Mouse (Mus musculus) midbrain, postnatal 0 days (tissue): ENCODE measurements around the gene Ap1m2. TPM values are rescaled to one million over a fixed set of nuclear protein-coding genes. Genes with fewer than 3 reads are reported as not detected.
A peak's percentile ranks its signal among the peaks of the same experiment; 100 is the strongest.
"Not testable (repeated sequence)": the region's sequence is repeated elsewhere in the genome, so short reads cannot be mapped to it uniquely, and the experiment has no call there.

Source experiments
- ATAC-seq: fragments of 200-750 bp; cut with Nextera tagmentation; 2 replicates; pipeline ENCODE4 v1.8.0; 2017; ENCODE audit warnings: moderate number of reproducible peaks, mild to moderate bottlenecking, moderate TSS enrichment, moderate library complexity; ENCODE audit not compliant: low FRiP score
- DNase-seq: peaks from one replicate; pipeline ENCODE4 v3.0.0-alpha.2; 2015; ENCODE audit warnings: low spot score
- H3K27ac ChIP-seq: fragments of 300-500 bp; sonication (generic); 2 replicates; pipeline ENCODE4 v1.5.1; 2014; ENCODE audit warnings: low read depth, mild to moderate bottlenecking, low read length, mixed read lengths
- H3K27me3 ChIP-seq: fragments of 300-500 bp; sonication (generic); 2 replicates; pipeline ENCODE4 v1.6.1; 2014; ENCODE audit warnings: low read length, control low read depth, mixed read lengths; ENCODE audit not compliant: insufficient read depth
- H3K36me3 ChIP-seq: fragments of 300-500 bp; sonication (generic); 2 replicates; pipeline ENCODE4 v1.6.1; 2014; ENCODE audit warnings: low read length, control low read depth, mixed read lengths; ENCODE audit not compliant: insufficient read depth
- H3K4me1 ChIP-seq: fragments of 300-500 bp; sonication (generic); 2 replicates; pipeline ENCODE4 v1.6.1; 2014; ENCODE audit warnings: mild to moderate bottlenecking, control low read depth, antibody characterized with exemption, low read length, mixed read lengths; ENCODE audit not compliant: insufficient read depth
- H3K4me2 ChIP-seq: fragments of 300-500 bp; sonication (generic); 2 replicates; pipeline ENCODE4 v1.6.1; 2014; ENCODE audit warnings: low read depth, mild to moderate bottlenecking, low read length, mixed read lengths; ENCODE audit not compliant: poor library complexity, severe bottlenecking
- H3K4me3 ChIP-seq: fragments of 300-500 bp; sonication (generic); 2 replicates; pipeline ENCODE4 v1.5.1; 2014; ENCODE audit warnings: low read depth, mild to moderate bottlenecking, low read length, moderate library complexity
- H3K9ac ChIP-seq: fragments of 300-500 bp; sonication (generic); replicated peaks from 2 replicates; pipeline ENCODE4 v1.6.1; 2014; ENCODE audit warnings: mild to moderate bottlenecking, low read length, moderate library complexity, mixed read lengths; ENCODE audit not compliant: poor library complexity, severe bottlenecking
- H3K9me3 ChIP-seq: fragments of 300-500 bp; sonication (generic); 2 replicates; pipeline ENCODE4 v1.6.1; 2016; ENCODE audit warnings: low read length, control low read depth
- CTCF ChIP-seq: IDR thresholded peaks from 2 replicates; pipeline ENCODE4 v1.5.1; 2016; ENCODE audit warnings: antibody characterized with exemption, mild to moderate bottlenecking
- WGBS: fragments of 180-500 bp; shearing (Covaris S2); extraction: QIAGEN DNeasy Blood & Tissue Kit; methylation state at CpG from one replicate; pipeline ENCODE4 v1.1.7; 2014; 5-methylcytosine and 5-hydroxymethylcytosine counted together
- polyA plus RNA-seq: library from polyadenylated mRNA; unstranded; fragments of >200 nt; fragmentation: Nextera tagmentation; extraction: Ambion mirVana; gene quantifications from 2 replicates; pipeline ENCODE4 v1.2.1, GENCODE M21; 2015
- total RNA-seq: library from RNA; depleted of rRNA; stranded (reverse); fragments of >200 nt; gene quantifications from 2 replicates; pipeline ENCODE4 v1.2.3, GENCODE M21; 2014

Ap1m2 gene
- total and polyA plus RNA-seq, 2 experiments from 2014 or later = 3.1 to 3.9 TPM

- 69% methylated on average over 15 of the region's 15 CpGs for WGBS
- H3K27me3 ChIP-seq = no peaks in the 10 kb centered on the region
- no peak overlapping the region for H3K9ac ChIP-seq
- H3K27ac ChIP-seq = no peak overlapping the region
- TF ChIP-seq CTCF = no peak
- DNase-seq = no peak
- no peak overlapping the region for H3K4me3 ChIP-seq
- no peaks in the 10 kb centered on the region for H3K36me3 ChIP-seq
- ATAC-seq = no peak
- no peaks in the 10 kb centered on the region for H3K9me3 ChIP-seq
- no peaks in the 10 kb centered on the region for H3K4me1 ChIP-seq
- H3K4me2 ChIP-seq = no peak overlapping the region
Measured at GRCm38 (mm10) chr9:21309150-21309741, 2.9 kb downstream of the Ap1m2 start.

DNA sequence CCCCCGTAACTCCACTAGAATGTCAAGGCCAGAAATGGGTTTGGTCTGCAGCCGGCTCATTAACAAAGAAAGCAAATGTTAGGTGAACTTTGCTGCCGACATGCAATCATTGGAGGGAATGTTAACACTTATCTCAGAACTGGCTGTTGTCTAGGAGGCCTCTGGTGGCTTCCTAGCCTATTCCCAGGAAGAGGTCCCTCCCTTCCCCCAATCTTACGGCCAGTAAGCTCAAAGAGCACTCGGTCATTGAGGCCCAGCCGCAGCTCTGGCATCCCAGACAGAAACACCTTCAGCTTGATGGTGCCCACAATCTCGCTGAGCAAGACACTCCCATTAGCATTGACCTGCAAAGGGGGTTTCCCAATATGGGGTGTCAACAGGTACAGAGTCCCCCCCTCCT lies 7.1 kb downstream of the Ap1m2 start:
- H3K4me2 ChIP-seq = no peak overlapping the region
- no peak for TF ChIP-seq CTCF
- H3K4me1 ChIP-seq = no peaks in the 10 kb centered on the region
- H3K27me3 ChIP-seq = no peaks in the 10 kb centered on the region
- no peaks in the 10 kb centered on the region for H3K9me3 ChIP-seq
- no peak overlapping the region for H3K27ac ChIP-seq
- 87% methylated on average over 7 of the region's 7 CpGs for WGBS
- H3K9ac ChIP-seq = no peak overlapping the region
- DNase-seq = no peak
- ATAC-seq = no peak
- no peaks in the 10 kb centered on the region for H3K36me3 ChIP-seq
- H3K4me3 ChIP-seq = no peak overlapping the region

DNA sequence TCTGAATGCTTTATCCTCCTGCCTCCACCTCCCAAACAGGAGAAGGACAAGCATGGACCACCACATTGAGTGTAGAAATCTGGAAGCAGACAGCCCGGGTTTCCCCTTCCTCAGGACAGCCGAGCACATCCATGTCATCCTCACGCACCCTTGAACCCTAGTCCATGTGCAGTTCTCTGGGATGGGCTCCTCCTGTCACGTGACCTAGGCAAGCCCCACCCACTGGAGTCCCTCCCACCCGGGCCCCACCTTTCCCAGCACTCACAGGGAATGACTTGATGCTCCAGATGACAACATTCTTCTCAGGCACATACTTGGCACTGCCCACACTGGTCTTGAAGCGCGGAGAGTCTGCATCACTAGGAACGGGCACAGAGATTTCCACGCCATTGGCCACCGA lies 13.1 kb downstream of the Ap1m2 start:
- no peaks in the 10 kb centered on the region for H3K4me1 ChIP-seq
- no peak for ATAC-seq
- H3K4me3 ChIP-seq = no peak overlapping the region
- no peak overlapping the region for H3K4me2 ChIP-seq
- WGBS = 81% methylated on average over 10 of the region's 10 CpGs
- no peak for DNase-seq
- TF ChIP-seq CTCF = no peak
- H3K36me3 ChIP-seq = no peaks in the 10 kb centered on the region
- no peak overlapping the region for H3K9ac ChIP-seq
- no peak overlapping the region for H3K27ac ChIP-seq
- no peaks in the 10 kb centered on the region for H3K27me3 ChIP-seq
- no peaks in the 10 kb centered on the region for H3K9me3 ChIP-seq

DNA sequence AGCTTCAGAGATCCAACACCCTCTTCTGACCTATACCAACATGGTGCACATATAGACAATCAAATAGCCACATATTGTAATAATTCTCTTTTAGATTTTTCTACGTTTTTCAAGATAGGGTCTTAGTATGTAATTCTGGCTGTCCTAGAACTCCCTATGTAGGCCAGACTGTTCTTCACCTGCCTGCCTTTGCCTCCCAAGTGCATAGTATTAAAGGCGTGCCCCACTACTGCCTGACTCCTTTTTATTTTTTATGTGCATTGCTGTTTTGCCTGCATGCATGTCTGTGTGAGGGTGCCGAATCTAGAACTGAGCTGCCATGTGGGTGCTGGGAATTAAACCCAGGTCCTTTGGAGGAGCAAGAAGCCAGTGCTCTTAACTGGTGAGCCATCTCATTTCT lies 19.9 kb downstream of the Ap1m2 start:
- Histone ChIP-seq H3K36me3 (no peaks in the 10 kb centered on the region), H3K4me2 (no peak overlapping the region), H3K9me3 (no peaks in the 10 kb centered on the region), H3K4me1 (peaks cover 12% of the 10 kb centered on the region; the same call in 1 of the 2 replicates), H3K9ac (no peak overlapping the region), H3K27ac (no peak overlapping the region), H3K4me3 (no peak overlapping the region), H3K27me3 (no peaks in the 10 kb centered on the region)
- TF ChIP-seq CTCF = no peak
- no peak for DNase-seq
- no peak for ATAC-seq
- WGBS = 98% methylated on average over 3 of the region's 3 CpGs

DNA sequence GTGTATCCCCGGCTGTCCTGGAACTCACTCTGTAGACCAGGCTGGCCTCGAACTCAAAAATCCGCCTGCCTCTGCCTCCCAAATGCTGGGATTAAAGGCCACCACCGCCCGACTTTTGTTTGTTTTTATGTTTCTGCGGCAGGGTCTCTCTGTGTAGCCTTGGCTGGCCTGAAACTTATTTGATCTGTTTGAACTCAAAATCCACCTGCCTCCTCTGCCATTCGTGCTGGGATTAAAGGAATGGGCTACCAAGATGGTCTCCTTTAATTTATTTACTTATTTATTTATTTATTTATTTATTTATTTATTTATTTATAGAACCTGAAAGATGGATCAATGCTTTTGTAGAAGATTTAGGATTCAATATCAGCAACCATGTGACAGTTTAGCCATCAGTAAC lies 20.3 kb downstream of the Ap1m2 start:
- not testable (repeated sequence) for H3K9me3 ChIP-seq, H3K9ac ChIP-seq, DNase-seq, H3K36me3 ChIP-seq, H3K27me3 ChIP-seq, ATAC-seq
- 16% methylated on average over 7 of the region's 7 CpGs for WGBS
- Histone ChIP-seq H3K4me1 (peaks cover 16% of the 10 kb centered on the region; the same call in 1 of the 2 replicates), H3K4me3 (peak overlapping the region; percentile 81; the same call in 1 of the 2 replicates), H3K27ac (0 out of 2 replicates have a peak overlapping the region, but pooled peaks have one; percentile 12), H3K4me2 (peak overlapping the region; percentile 59)

DNA sequence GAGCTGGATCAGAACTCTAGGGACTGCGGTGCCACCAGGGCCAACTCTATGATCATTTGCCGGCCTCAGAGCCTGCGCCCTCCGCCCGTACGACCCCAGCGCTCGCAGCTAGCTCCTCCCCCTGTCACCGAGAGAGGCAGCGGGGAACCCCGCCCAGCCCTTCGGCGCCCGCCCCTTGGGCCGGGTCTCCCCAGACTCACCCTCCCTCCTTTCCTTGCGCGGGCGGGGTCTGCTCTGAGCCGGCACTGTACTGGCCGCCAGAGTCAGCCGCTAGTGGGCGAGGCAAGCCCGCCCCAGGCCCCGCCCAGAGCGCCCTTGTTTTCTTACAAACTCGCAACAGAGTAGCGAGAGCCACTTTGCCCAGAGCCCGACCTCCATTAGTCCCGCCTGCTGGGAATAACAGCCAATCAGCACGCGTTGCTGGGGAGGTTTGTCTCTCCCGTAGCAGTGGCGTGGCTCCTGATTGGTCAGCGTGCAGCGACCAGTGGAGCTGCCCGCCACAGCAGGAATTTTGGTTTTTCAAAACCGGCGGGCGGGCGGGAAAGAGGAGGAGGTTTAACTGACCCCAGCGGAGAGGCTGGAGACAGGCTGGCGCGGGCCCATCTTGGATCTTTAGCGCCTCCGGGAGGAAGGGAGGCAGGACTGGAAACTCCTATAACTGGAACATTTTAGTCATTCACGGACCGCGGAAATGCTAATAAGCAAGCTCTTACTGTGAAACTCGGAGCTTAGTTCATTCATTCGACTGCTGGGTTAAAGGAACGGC lies 20.9 kb downstream of the Ap1m2 start, which contains the start of gene Cdkn2d:
TSS of gene Cdkn2d (minus strand) at position 386 of the 766 bp plus-strand sequence.
- Histone ChIP-seq H3K27me3 (no peaks in the 10 kb centered on the region), H3K4me3 (peak within 1 kb of the TSS; percentile 81), H3K9ac (peak within 1 kb of the TSS; percentile 89), H3K4me2 (peak within 1 kb of the TSS; percentile 59), H3K36me3 (no peaks in the 10 kb centered on the region), H3K27ac (peak within 1 kb of the TSS; percentile 85), H3K4me1 (peaks cover 19% of the 10 kb centered on the region; the same call in 1 of the 2 replicates), H3K9me3 (no peaks in the 10 kb centered on the region)
- peak; percentile 67 for TF ChIP-seq CTCF
- ATAC-seq (peak; percentile 95), DNase-seq (peak; percentile 100)
- WGBS = 0% methylated on average over 44 of the region's 51 CpGs
